Mouse (Mus musculus) lung, postnatal 4 days (tissue): ENCODE results near the gene Gabrr2.
"Not testable (repeated sequence)": the region's sequence is repeated elsewhere in the genome, so short reads cannot be mapped to it uniquely, and the experiment has no call there.

ENCODE experiments used
- DNase-seq, 2 experiments: peaks; one replicate each; pipeline ENCODE4 v3.0.0; 2021

The Gabrr2 gene

DNA sequence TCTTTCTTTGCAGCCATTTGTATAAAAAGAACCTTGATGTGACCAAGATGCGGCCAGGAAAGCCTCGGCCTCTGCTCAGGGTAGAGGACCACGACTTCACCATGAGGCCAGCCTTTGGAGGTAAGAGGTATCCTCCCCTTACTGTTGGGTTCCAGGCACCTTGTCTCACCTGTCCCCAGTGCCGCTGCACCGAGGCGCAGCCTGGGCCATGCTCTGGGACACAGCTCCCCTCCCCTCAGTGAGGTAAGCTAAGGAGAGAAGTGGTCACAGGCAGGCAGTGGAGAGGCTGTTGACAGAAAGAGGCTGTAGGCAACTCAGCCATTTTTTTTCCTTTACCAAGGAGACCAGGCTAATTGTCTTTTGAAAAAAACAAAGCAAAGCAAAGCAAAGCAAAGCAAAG lies 8.5 kb downstream of the Gabrr2 start:
- DNase-seq = no peak

DNA sequence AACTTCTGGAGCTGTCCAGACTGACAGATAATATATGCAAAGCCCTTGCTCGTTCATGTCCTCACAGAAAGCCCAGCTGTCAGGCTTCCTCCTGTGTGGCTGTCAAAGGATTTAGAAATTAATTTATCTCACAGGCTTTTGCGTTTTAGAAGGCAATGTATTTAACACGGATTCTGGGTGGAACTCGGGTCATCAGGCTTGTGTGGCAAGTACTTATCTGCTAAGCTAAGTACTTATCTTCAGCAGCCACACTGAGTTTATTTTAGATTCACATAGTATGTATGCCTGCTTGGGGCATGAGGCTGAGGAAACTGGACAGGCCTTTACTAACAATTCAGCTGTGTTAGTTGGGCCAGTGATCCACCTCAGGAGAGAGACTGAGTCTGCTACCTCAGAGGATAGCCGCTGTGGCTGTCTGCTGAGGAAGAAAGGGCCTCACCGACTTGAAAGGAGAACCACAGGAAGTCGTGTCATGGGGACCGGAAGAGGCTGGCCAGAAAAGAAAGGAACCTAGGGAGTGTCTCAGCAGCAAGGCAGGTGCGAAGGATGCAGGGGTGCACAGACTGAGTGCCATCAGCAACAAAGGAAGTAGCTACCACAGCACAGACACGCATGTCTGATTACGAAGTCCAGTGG lies 9.8 kb downstream of the Gabrr2 start:
- DNase-seq = peak; percentile 34 to 45

GRCm38 (mm10) chr4:33074406-33074805 lies 11.6 kb downstream of the Gabrr2 start:
- DNase-seq = no peak

GRCm38 (mm10) chr4:33074851-33075250 lies 12.1 kb downstream of the Gabrr2 start:
- DNase-seq = no peak

DNA sequence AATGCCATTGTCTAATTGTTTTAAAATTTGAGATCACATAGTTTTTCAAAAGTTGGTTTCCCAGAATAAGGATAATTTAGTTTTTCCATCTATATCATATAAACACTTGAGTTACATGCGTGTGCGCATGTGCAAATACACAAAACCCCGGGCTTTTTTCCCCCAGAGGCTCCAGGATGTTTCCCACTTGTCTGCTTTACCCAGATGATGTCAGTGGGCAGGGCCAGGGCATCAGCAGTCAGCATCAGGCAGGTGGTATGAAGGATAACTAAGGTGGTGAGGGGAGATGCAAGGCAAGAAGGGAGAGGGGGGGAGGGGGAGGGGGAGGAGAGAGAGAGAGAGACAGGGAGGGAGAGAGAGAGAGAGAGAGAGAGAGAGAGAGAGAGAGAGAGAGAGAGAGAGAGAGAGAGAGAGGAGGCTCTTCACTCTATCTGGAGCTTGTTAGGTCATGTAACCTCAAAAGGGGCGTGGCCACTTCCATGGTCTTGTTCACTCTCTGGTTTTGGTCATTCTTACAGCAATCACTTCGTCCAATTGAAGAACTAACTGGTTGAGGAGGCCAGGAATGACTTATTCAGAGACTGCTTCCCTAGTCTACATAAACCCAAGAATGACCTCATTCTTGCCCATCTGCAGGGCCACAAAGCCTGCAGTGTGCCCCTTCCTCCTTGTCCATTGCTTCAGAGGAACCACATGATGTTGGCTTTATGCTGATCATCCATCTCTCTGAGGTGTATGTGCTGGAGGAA lies 13.2 kb downstream of the Gabrr2 start:
- no peak for DNase-seq

DNA sequence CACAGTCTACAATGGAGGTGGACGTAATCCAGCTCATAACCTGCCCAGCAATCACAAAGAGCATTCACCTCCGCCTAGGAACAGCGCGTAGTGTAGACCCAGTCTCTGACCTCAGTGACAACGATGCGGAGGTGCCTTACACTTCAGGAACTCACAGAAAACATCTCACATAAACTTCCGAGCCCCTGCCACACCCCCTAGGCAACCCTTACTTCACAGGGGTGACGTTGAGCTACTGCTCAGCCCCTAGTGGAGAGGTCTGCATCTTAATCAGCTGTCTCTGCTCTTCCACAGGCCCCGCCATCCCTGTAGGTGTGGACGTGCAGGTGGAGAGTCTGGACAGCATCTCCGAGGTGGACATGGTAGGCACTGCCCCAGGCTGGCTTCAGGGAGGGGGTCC lies 14.4 kb downstream of the Gabrr2 start:
- no peak for DNase-seq

- no peak for DNase-seq
Measured at GRCm38 (mm10) chr4:33077724-33078123, 14.9 kb downstream of the Gabrr2 start.

- DNase-seq = no peak
Measured at GRCm38 (mm10) chr4:33078492-33078891, 15.7 kb downstream of the Gabrr2 start.

DNA sequence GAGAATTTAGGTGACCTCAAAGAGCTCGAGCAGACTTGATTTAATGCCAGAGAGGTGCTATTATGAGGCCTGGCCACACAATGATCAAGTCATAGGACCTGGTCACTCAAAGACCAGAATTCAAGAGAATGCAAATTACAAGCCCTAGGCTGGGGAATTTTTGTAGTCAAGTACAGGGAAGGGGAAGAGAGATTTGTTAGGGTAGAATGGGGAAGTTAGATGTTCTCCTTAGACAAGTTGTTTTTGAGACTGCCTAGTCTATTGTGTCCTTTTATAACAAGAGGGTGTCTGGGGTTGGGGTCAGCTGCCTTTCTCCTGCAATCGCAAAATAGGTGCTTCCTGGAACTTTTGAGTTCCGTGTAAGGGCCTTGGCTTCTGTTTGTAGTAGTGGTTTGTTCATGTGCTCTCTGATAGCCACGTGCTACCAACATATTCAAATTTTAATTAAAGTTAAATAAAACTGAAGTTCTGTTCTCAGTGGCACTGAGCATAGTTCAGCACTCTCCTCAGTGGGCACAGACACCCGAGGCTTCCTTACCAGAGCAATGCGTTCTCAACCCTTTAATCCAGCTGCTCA lies 36.4 kb downstream of the Gabrr2 start:
- DNase-seq = no peak

- DNase-seq = no peak
Measured at GRCm38 (mm10) chr4:33109720-33110458, 47.1 kb downstream of the Gabrr2 start.

DNA sequence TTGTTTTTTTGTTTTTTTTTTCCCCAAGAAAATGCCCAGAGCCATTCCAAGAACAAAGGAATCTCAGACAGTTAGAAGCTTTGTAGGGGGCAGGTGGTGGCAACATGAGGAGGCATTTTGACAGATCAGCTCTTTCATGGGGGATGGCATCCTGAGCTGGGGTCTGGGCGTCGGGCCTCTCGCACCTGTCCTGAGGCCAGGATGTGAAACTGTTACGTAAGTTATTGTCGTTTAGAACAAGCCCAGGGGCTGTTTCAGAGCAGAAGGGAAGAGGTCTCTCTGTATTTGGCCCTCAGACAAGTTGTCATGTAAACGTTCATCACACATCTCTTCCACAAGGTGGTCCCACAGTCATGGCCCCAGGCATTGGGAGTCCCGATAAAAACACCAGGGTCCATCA lies 48.0 kb downstream of the Gabrr2 start:
- no peak for DNase-seq

DNA sequence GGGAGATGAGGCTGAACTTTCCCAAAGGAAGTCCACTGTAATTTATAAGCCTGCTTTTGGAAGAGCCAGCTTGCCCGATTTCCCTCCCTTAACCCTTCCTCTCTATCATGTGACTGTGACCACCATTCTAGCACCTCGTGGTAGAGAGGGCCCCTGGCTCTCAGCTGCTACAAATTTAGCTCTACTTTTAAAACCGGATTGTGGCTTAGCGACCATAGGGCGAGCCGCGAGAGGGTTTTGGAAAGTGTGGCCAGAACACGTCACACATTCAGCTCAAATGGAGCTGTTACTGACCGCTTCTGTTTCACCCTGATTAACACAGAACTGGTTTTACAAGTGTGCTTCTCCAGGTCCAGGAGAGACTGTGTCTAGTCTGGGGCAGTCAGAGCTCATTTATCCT lies 48.6 kb downstream of the Gabrr2 start:
- no peak for DNase-seq

DNA sequence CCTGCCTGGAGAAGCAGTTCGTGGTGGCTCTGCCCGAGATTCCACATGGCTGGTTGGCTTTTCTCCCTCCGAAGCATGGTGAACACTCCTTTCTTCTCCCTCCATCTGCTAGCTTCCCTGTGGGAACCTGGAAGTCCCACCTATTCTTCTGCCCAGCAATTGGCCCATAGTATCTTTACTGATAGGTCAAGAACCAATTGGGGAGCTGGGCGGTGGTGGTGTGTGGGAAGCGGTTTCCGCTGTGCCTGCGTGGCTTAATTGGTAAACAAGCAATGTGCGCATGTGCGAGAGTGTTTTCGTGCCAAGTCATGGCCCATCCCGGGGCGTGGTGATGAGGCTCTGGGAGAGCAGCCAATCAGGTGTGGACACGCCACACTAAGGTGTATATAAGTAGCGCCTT lies 50.1 kb downstream of the Gabrr2 start:
- not testable (repeated sequence) for DNase-seq

DNA sequence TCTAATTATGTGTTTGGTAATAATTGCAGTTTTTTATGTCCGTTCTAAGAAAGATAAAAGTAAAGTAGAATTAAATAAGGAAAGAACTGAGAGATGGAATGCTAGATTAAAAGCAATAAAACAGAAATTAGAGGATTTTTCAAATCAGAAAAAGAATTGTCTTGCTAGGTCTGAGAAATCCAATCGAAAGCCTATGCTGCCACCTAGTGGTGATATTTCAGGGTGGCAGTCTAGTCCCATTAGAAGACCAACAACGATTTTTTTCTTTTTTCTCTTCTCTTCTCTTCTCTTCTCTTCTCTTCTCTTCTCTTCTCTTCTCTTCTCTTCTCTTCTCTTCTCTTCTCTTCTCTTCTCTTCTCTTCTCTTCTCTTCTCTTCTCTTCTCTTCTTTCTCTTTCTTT lies 56.3 kb downstream of the Gabrr2 start:
- peak in 1 of 2 experiments; percentile 84 for DNase-seq

- DNase-seq = peak in 1 of 2 experiments; percentile 51
Measured at GRCm38 (mm10) chr4:33124493-33124892, 61.7 kb downstream of the Gabrr2 start.

GRCm38 (mm10) chr4:33125409-33126084 lies 62.7 kb downstream of the Gabrr2 start:
- DNase-seq = no peak

DNA sequence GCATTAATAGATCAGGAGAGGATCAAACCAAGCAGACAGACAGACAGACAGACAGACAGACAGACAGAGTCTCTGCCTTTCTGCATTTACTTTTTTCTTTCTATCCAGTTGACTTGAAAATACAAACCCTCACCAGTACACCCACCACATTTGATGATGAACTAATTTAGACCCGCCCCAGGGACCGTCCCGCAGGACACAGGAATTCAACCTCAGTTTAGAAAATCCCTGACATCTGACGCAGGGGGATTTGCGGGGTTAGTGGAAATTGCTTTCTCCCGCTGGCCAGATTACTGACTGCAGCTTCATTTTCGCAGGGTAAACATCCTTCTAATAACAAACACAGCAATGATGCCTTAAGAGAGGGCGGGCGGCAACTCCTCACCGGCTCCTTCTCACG lies 69.4 kb downstream of the Gabrr2 start, which contains the start of gene Gabrr1:
Gene Gabrr1 (plus strand): TSS at position 301 of the 400 bp plus-strand sequence.
- DNase-seq = no peak
